Mouse (Mus musculus) intestine, postnatal 0 days (tissue): Measurements from ENCODE around the gene Ugt1a6a. TPM values are rescaled to one million over a fixed set of nuclear protein-coding genes. Genes with fewer than 3 reads are reported as not detected.

Experiments
- ATAC-seq: fragments of 200-750 bp; cut with Nextera tagmentation; 2 replicates; pipeline ENCODE4 v1.8.0; 2017; ENCODE audit warnings: mild to moderate bottlenecking, moderate TSS enrichment, moderate library complexity
- H3K27ac ChIP-seq: fragments of 300-500 bp; sonication (generic); 2 replicates; pipeline ENCODE4 v1.5.1; 2014; ENCODE audit warnings: mild to moderate bottlenecking, low read depth, low read length, moderate library complexity
- H3K27me3 ChIP-seq: fragments of 300-500 bp; sonication (generic); replicated peaks from 2 replicates; pipeline ENCODE4 v1.6.1; 2014; ENCODE audit warnings: low read length, mixed read lengths; ENCODE audit not compliant: control insufficient read depth, insufficient read depth
- H3K36me3 ChIP-seq: fragments of 300-500 bp; sonication (generic); 2 replicates; pipeline ENCODE4 v1.6.1; 2014; ENCODE audit warnings: mild to moderate bottlenecking, moderate library complexity; ENCODE audit not compliant: control insufficient read depth, insufficient read depth
- H3K4me1 ChIP-seq: fragments of 300-500 bp; sonication (generic); replicated peaks from 2 replicates; pipeline ENCODE4 v1.6.1; 2014; ENCODE audit warnings: antibody characterized with exemption, low read length, mixed read lengths; ENCODE audit not compliant: control insufficient read depth, insufficient read depth
- H3K4me2 ChIP-seq: fragments of 300-500 bp; sonication (generic); replicated peaks from 2 replicates; pipeline ENCODE4 v1.6.1; 2014; ENCODE audit warnings: low read depth, mild to moderate bottlenecking, moderate library complexity
- H3K4me3 ChIP-seq: fragments of 300-500 bp; sonication (generic); 2 replicates; pipeline ENCODE4 v1.5.1; 2014; ENCODE audit warnings: low read depth, low read length
- H3K9ac ChIP-seq: fragments of 300-500 bp; sonication (generic); 2 replicates; pipeline ENCODE4 v1.6.1; 2014; ENCODE audit warnings: mild to moderate bottlenecking, low read depth, low read length
- H3K9me3 ChIP-seq: fragments of 300-500 bp; sonication (generic); 2 replicates; pipeline ENCODE4 v1.6.1; 2016; ENCODE audit warnings: mixed run types; ENCODE audit not compliant: control insufficient read depth
- CTCF ChIP-seq: sonication (generic); IDR thresholded peaks from 2 replicates; pipeline ENCODE4 v1.5.1; 2016; ENCODE audit warnings: low read depth, mild to moderate bottlenecking, control low read depth, antibody characterized with exemption, moderate library complexity
- whole genome bisulfite sequencing: fragments of 180-500 bp; shearing (Covaris S2); extraction: QIAGEN DNeasy Blood & Tissue Kit; methylation state at CpG from one replicate; pipeline ENCODE4 v1.1.7; 2014; 5-methylcytosine and 5-hydroxymethylcytosine counted together
- polyA plus RNA-seq: library from polyadenylated mRNA; unstranded; fragments of >200 nt; fragmentation: Nextera tagmentation; extraction: Ambion mirVana; gene quantifications from 2 replicates; pipeline ENCODE4 v1.2.1, GENCODE M21; 2015

The Ugt1a6a gene
- polyA plus RNA-seq, 1 experiment from 2014 or later = 5.7 TPM

- Histone ChIP-seq H3K4me1 (peaks cover 5% of the 10 kb centered on the region), H3K9ac (no peak overlapping the region), H3K9me3 (no peaks in the 10 kb centered on the region), H3K4me3 (no peak overlapping the region), H3K27ac (peak overlapping the region; percentile 5; the same call in 1 of the 2 replicates), H3K27me3 (no peaks in the 10 kb centered on the region), H3K36me3 (peaks cover 100% of the 10 kb centered on the region), H3K4me2 (no peak overlapping the region)
- WGBS = 76% methylated on average over 4 of the region's 4 CpGs
- TF ChIP-seq CTCF = no peak
- no peak for ATAC-seq
Measured at GRCm38 (mm10) chr1:88264869-88265240, 130.2 kb downstream of the Ugt1a6a start.

DNA sequence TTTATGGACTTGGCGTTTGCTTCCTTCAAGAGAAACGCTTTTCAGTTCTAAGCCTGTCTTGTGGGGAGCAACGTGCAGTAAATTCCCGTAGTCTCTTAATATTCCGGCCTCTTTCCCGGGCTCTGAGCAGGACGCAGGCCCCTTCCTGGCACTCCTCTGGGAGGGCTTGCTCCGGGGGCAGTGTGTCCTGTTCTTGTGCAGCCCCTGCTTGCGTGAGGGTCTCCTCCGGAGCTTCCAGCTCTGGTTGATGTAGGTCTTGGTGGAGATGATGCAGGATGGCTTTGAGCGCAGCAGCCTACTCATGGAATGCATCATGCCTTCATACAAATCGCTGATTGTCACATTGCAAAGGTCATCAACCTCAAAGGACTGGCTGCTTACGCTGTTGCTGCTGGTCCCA lies 131.5 kb downstream of the Ugt1a6a start:
- H3K4me2 ChIP-seq = no peak overlapping the region
- TF ChIP-seq CTCF = no peak
- no peak for ATAC-seq
- peak overlapping the region; percentile 5; the same call in 1 of the 2 replicates for H3K27ac ChIP-seq
- no peaks in the 10 kb centered on the region for H3K4me1 ChIP-seq
- peaks cover 90% of the 10 kb centered on the region for H3K36me3 ChIP-seq
- no peaks in the 10 kb centered on the region for H3K27me3 ChIP-seq
- H3K9ac ChIP-seq = peak overlapping the region; percentile 1; the same call in 1 of the 2 replicates
- WGBS = 87% methylated on average over 13 of the region's 13 CpGs
- H3K4me3 ChIP-seq = no peak overlapping the region
- no peaks in the 10 kb centered on the region for H3K9me3 ChIP-seq

GRCm38 (mm10) chr1:88267489-88267888 lies 132.9 kb downstream of the Ugt1a6a start:
- ATAC-seq = no peak
- H3K9ac ChIP-seq = no peak overlapping the region

GRCm38 (mm10) chr1:88268070-88268469 lies 133.5 kb downstream of the Ugt1a6a start:
- no peak overlapping the region for H3K4me3 ChIP-seq
- no peaks in the 10 kb centered on the region for H3K27me3 ChIP-seq
- H3K9me3 ChIP-seq = no peaks in the 10 kb centered on the region
- H3K4me1 ChIP-seq = no peaks in the 10 kb centered on the region
- no peak overlapping the region for H3K4me2 ChIP-seq
- H3K36me3 ChIP-seq = peaks cover 89% of the 10 kb centered on the region
- no peak overlapping the region for H3K9ac ChIP-seq
- WGBS = 85% methylated on average over 6 of the region's 6 CpGs
- H3K27ac ChIP-seq = no peak overlapping the region
- no peak for TF ChIP-seq CTCF
- ATAC-seq = no peak

More at GRCm38 (mm10) chr1:88267489-88267888, 132.9 kb downstream of the Ugt1a6a start:
- Histone ChIP-seq H3K4me3 (no peak overlapping the region), H3K4me1 (no peaks in the 10 kb centered on the region), H3K27ac (no peak overlapping the region; the same call in 1 of the 2 replicates), H3K36me3 (peaks cover 89% of the 10 kb centered on the region), H3K4me2 (no peak overlapping the region), H3K27me3 (no peaks in the 10 kb centered on the region), H3K9me3 (no peaks in the 10 kb centered on the region)
- WGBS = 90% methylated on average over 6 of the region's 6 CpGs
- no peak for TF ChIP-seq CTCF

Other genes with a start within 250 kb of the Ugt1a6a start
- gene Usp40, start 126.3 kb upstream of the Ugt1a6a start, polyA plus RNA-seq = 12.3 and 14.0 TPM in 2 replicates
- gene Ugt1a10, start 79.4 kb upstream of the Ugt1a6a start, polyA plus RNA-seq = 0.05 and 0.22 TPM in 2 replicates
- 38.4 and 50.6 TPM in 2 replicates for gene Ugt1a9, start 64.0 kb upstream of the Ugt1a6a start, polyA plus RNA-seq
- gene Ugt1a8, start 47.0 kb upstream of the Ugt1a6a start, polyA plus RNA-seq = 0.05 and 0.08 TPM in 2 replicates
- 57.4 and 60.9 TPM in 2 replicates for gene Ugt1a7c, start 39.7 kb upstream of the Ugt1a6a start, polyA plus RNA-seq
- gene Ugt1a6b, start 31.6 kb upstream of the Ugt1a6a start, polyA plus RNA-seq = 0.35 and 0.58 TPM in 2 replicates
- gene Ugt1a5, start 31.2 kb downstream of the Ugt1a6a start, polyA plus RNA-seq = not detected in 2 replicates
- gene Ugt1a2, start 65.8 kb downstream of the Ugt1a6a start, polyA plus RNA-seq = 0.05 and 0.16 TPM in 2 replicates
- 11.5 and 13.7 TPM in 2 replicates for gene Dnajb3, start 71.0 kb downstream of the Ugt1a6a start, polyA plus RNA-seq
- 80.7 and 84.0 TPM in 2 replicates for gene Ugt1a1, start 77.2 kb downstream of the Ugt1a6a start, polyA plus RNA-seq
- gene Mroh2a, start 92.2 kb downstream of the Ugt1a6a start, polyA plus RNA-seq = 0.29 and 0.94 TPM in 2 replicates
- gene Hjurp, start 142.8 kb downstream of the Ugt1a6a start, polyA plus RNA-seq = 29.1 and 30.8 TPM in 2 replicates
- not detected in 2 replicates for gene Trpm8, start 142.9 kb downstream of the Ugt1a6a start, polyA plus RNA-seq